Mouse (Mus musculus): ENCODE measurements around the gene Dydc2.

DNA sequence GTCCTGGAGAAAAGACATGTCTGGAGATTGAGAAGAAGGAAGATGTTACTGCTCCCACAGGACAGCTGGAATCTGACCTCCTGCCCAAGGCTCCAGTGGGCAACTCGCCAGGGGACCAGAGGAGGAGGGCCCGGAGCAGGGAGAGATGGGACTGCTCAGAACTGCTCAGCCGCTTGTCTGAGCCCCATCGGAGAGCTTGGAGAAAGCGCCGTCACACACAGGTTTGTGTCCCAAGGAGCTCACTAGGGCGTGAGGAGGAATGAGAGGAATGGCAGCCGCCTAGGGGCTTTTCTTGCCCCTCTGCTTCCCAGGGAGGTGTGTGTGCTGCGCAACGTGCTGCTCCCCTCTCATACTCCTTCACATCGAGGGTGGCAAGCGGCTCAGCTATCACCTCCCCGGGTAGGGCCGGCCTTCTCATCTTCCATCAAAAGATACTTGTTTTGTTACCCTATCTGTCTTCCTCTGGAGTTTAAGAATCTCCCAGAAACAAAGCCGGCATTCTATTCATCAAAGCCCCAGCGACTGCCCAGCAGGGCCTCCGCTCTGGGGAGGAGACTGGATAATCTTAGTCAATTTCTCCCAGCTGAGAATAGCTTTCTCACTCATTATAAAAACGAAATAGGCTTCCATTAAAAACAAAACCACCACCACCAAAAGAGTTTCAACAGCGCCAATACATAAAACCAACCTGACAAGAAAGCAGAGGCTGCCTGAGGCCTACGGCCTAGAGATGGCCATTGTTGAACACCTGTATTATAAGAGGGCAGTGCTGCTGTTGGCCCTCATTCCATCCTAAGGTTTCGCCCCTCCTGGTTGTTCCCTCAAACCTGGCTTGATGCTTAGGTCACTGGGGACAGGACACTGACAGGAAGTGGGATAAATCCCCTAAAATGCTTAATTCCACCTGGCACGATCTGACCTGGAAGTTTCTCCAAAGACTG is 64.5 kb downstream of the Dydc2 start:
- no peak for TF ChIP-seq GATA1 (IDR thresholded peaks at IDR 0.05; ENCODE audit: borderline replicate concordance, low read length)
- TF ChIP-seq FLI1 (IDR thresholded peaks at IDR 0.05; ENCODE audit: low read length): no peak
